Mouse (Mus musculus) midbrain, embryonic 15.5 days (tissue): ENCODE measurements around the gene Eln. TPM values are rescaled to one million over a fixed set of nuclear protein-coding genes. Genes with fewer than 3 reads are reported as not detected.
A peak's percentile ranks its signal among the peaks of the same experiment; 100 is the strongest.

Experiments used
- ATAC-seq: fragments of 200-750 bp; cut with Nextera tagmentation; replicated peaks from 2 replicates; pipeline ENCODE4 v1.8.0; 2017; ENCODE audit warnings: moderate TSS enrichment
- H3K27ac ChIP-seq: fragments of 300-500 bp; sonication (generic); 2 replicates; pipeline ENCODE4 v1.5.1; 2015; ENCODE audit warnings: mild to moderate bottlenecking, inconsistent platforms
- H3K27me3 ChIP-seq: fragments of 300-500 bp; sonication (generic); replicated peaks from 2 replicates; pipeline ENCODE4 v1.6.1; 2015; ENCODE audit warnings: inconsistent platforms
- H3K36me3 ChIP-seq: fragments of 300-500 bp; sonication (generic); replicated peaks from 2 replicates; pipeline ENCODE4 v1.6.1; 2015; ENCODE audit warnings: inconsistent platforms
- H3K4me1 ChIP-seq: fragments of 300-500 bp; sonication (generic); 2 replicates; pipeline ENCODE4 v1.6.1; 2015; ENCODE audit warnings: inconsistent platforms
- H3K4me2 ChIP-seq: fragments of 300-500 bp; sonication (generic); 2 replicates; pipeline ENCODE4 v1.6.1; 2015; ENCODE audit warnings: inconsistent platforms, mild to moderate bottlenecking, moderate library complexity
- H3K4me3 ChIP-seq: fragments of 300-500 bp; sonication (generic); 2 replicates; pipeline ENCODE4 v1.5.1; 2015; ENCODE audit warnings: mild to moderate bottlenecking, inconsistent platforms
- H3K9ac ChIP-seq: fragments of 300-500 bp; sonication (generic); 2 replicates; pipeline ENCODE4 v1.6.1; 2015; ENCODE audit warnings: mild to moderate bottlenecking, inconsistent platforms
- H3K9me3 ChIP-seq: fragments of 300-500 bp; sonication (generic); 2 replicates; pipeline ENCODE4 v1.6.1; 2016; ENCODE audit warnings: inconsistent platforms
- WGBS: fragments of 180-500 bp; shearing (Covaris S2); methylation state at CpG from one replicate; pipeline ENCODE4 v1.1.7; 2015; ENCODE audit warnings: mixed read lengths; 5-methylcytosine and 5-hydroxymethylcytosine counted together
- polyA plus RNA-seq: library from polyadenylated mRNA; unstranded; fragments of >200 nt; fragmentation: Nextera tagmentation; extraction: Ambion mirVana; gene quantifications from 2 replicates; pipeline ENCODE4 v1.2.1, GENCODE M21; 2015

The Eln gene
- polyA plus RNA-seq, 1 experiment from 2014 or later, result 8.7 TPM

DNA sequence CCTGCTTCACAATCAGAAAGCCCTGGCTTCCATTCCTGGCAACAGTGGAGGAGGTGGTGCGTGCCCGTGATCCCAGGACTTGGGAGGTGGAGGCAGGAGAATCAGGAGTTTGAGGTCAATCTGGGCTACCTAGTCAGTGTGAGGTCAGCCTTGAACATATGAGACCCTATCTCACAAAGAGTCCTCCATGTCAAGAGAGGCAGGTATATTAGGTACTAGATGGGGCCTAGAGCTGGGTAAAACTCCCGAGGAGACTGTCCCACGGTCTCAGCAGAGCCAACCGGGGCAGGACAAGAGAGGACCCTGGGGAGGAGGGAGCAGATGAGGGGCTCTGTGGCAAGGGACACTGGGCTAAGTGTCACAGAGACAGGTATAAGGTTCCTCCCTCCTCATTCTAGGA lies 69.6 kb downstream of the Eln start:
- WGBS, result 89% methylated on average over 5 of the region's 5 CpGs
- Histone ChIP-seq H3K4me3 (no peak overlapping the region), H3K27ac (peak overlapping the region; percentile 77; the same call in 1 of the 2 replicates), H3K27me3 (no peaks in the 10 kb centered on the region), H3K4me1 (peaks cover 24% of the 10 kb centered on the region), H3K4me2 (no peak overlapping the region), H3K36me3 (no peaks in the 10 kb centered on the region; the same call in 1 of the 2 replicates), H3K9me3 (no peaks in the 10 kb centered on the region), H3K9ac (no peak overlapping the region)
- no peak for ATAC-seq

DNA sequence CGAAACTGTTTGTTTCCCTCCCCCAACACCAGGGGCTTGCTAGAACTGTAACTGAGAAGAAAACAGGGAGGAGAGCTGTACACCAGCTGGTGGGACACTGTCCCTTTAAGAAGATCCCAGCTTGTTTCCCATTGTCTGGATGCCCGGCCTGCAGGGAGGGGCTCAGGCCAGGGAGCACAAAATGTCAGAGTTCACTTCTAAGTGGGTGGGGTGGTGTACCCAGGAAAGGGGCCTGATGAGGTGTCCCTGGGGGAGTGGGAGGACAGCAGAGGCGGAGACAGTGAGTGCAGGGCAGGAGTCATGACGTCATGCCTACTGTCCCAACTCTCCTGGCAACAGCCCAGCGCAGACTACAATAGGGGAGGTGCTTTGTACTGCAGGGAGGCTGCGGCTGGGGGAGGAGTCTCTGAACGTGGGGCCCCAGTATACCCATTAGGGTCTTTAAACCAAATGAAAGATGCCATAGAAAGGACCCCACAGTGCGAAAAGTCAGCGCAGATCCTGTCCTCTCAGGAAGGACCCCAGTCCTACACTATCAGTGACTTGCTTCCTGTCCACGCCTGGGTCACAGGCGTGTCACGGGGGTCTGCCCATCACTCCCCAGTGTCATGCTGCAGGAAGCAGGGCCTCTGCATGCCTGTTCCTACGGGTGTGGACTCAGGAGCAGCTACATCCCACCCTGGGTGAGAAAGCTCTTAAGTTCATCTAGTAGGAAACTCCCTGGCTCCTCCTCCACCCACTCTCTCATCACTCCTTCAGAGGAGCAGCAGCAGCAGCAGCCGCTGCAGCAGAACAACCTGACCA lies 71.0 kb downstream of the Eln start:
- WGBS, result 2% methylated on average over 14 of the region's 14 CpGs
- Histone ChIP-seq H3K27me3 (no peaks in the 10 kb centered on the region), H3K9me3 (no peaks in the 10 kb centered on the region), H3K4me3 (peak overlapping the region; percentile 26), H3K4me1 (peaks cover 24% of the 10 kb centered on the region), H3K36me3 (no peaks in the 10 kb centered on the region; the same call in 1 of the 2 replicates), H3K4me2 (peak overlapping the region; percentile 57), H3K9ac (peak overlapping the region; percentile 33), H3K27ac (peak overlapping the region; percentile 77)
- peak; percentile 81 for ATAC-seq

DNA sequence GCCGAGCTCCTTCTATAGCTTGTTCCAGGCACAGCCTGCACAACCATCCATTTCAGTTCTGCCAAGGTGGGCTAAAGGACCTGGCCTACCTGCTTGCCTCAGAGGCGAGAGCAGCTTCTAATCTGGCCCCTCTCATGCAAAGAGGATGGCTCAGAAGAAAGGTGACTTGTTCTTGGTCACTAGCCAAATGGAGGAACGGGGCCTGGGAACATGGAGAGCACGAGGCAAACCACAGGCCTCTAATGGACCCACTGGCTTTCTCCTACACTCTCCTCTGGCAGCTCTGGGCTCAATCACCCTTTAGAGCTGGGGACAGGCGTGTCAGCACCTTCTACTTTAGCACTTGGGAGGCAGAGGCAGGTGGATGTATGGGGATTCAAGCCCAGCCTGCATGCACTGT lies 72.1 kb downstream of the Eln start:
- peaks cover 21% of the 10 kb centered on the region for H3K4me1 ChIP-seq
- H3K27me3 ChIP-seq, result no peaks in the 10 kb centered on the region
- H3K4me2 ChIP-seq, result no peak overlapping the region
- ATAC-seq, result no peak
- H3K9me3 ChIP-seq, result no peaks in the 10 kb centered on the region
- H3K9ac ChIP-seq, result 0 out of 2 replicates have a peak overlapping the region, but pooled peaks have one; percentile 33
- H3K36me3 ChIP-seq, result peaks cover 2% of the 10 kb centered on the region; the same call in 1 of the 2 replicates
- WGBS, result 69% methylated on average over 5 of the region's 5 CpGs
- H3K27ac ChIP-seq, result peak overlapping the region; percentile 77
- no peak overlapping the region for H3K4me3 ChIP-seq

DNA sequence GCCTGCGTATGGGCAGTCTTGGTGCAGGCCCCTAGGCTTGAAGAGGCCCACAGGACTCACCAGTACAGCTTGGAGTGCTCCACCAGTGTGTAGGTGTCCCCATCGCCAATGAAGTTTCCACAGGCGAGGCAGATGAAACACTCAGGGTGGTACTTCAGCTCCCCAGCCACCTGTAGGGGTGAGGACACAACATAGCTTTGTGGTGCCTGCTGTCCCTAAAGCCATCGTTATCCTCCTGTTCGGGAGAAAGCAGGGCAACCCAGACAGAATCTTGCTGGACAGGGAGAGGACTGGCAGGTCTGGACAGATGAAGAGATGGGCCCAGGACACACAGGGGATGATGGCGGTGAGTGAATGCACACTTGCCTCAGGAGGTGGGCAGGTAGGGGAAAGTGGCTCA lies 74.5 kb downstream of the Eln start:
- no peak for ATAC-seq
- no peak overlapping the region for H3K4me3 ChIP-seq
- 93% methylated on average over 6 of the region's 6 CpGs for WGBS
- H3K27ac ChIP-seq, result no peak overlapping the region
- no peaks in the 10 kb centered on the region for H3K9me3 ChIP-seq
- no peak overlapping the region for H3K9ac ChIP-seq
- H3K4me1 ChIP-seq, result peaks cover 21% of the 10 kb centered on the region
- H3K27me3 ChIP-seq, result no peaks in the 10 kb centered on the region
- H3K4me2 ChIP-seq, result no peak overlapping the region
- H3K36me3 ChIP-seq, result peaks cover 10% of the 10 kb centered on the region; the same call in 1 of the 2 replicates

DNA sequence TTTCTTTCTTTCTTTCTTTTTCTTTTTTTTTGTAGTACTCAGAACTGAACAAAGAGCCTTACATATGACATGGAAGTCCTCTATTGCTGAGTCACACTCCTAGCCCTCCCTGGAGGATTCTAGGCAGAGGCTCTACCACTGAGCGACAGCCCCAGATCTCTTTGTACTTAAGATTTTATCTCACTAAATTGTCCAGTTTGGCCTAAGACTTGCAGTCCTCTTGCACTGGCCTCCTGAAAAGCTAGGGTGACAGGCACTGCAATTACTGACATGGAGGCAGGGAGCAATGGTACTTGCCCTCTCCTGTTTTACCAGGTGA lies 75.0 kb downstream of the Eln start:
- no peaks in the 10 kb centered on the region for H3K27me3 ChIP-seq
- peak overlapping the region; percentile 72 for H3K27ac ChIP-seq
- no peak overlapping the region for H3K4me2 ChIP-seq
- 50% methylated on average over 1 of the region's 1 CpGs for WGBS
- H3K9ac ChIP-seq, result no peak overlapping the region
- no peak for ATAC-seq
- H3K4me1 ChIP-seq, result peaks cover 20% of the 10 kb centered on the region
- H3K9me3 ChIP-seq, result no peaks in the 10 kb centered on the region
- no peak overlapping the region for H3K4me3 ChIP-seq
- H3K36me3 ChIP-seq, result peaks cover 11% of the 10 kb centered on the region; the same call in 1 of the 2 replicates

DNA sequence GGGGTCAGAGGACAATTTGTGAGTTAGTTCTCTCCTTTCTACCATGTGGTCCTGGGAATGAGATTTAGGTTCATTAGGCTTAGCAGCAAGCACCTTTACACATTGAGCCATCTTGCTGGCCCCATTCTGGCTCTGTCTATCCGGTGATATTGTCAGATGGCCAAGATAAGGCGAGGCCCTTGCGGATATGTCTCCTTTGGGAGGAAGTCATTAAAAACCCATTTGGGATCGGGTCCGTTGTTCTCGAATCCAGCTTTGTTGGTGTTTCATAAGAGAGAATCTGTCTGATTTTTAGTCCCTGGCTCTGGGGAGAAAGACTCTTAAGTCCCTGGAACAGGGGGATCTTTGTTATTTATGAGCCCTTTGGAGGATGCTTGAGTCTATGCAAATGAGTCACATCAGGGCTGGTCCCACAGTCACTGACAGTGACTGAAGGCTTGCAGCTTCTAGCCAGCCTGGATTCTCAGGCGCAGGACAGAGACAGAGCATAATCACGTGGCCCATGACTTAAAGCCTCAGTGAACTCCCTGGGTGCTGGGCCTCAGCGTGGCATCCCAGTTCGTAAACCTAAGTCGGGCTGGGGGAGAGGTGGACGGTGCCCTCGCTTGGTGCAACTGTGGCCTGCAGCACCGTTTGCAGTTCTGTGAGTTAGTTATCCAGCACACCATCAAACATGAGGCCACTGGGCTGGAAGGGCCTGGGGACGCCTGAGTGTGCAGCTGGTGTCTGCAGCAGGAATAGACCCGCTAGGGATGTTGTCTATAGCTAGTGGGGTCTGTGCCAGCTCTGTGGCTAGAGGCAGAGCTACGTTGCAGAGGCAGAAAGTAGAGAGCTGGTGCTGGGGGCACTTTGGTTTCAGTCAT lies 75.6 kb downstream of the Eln start:
- Histone ChIP-seq H3K27me3 (no peaks in the 10 kb centered on the region), H3K4me1 (peaks cover 14% of the 10 kb centered on the region), H3K4me3 (no peak overlapping the region), H3K9ac (no peak overlapping the region), H3K36me3 (peaks cover 11% of the 10 kb centered on the region; the same call in 1 of the 2 replicates), H3K27ac (peak overlapping the region; percentile 72), H3K9me3 (no peaks in the 10 kb centered on the region), H3K4me2 (no peak overlapping the region)
- no peak for ATAC-seq
- WGBS, result 46% methylated on average over 17 of the region's 17 CpGs

DNA sequence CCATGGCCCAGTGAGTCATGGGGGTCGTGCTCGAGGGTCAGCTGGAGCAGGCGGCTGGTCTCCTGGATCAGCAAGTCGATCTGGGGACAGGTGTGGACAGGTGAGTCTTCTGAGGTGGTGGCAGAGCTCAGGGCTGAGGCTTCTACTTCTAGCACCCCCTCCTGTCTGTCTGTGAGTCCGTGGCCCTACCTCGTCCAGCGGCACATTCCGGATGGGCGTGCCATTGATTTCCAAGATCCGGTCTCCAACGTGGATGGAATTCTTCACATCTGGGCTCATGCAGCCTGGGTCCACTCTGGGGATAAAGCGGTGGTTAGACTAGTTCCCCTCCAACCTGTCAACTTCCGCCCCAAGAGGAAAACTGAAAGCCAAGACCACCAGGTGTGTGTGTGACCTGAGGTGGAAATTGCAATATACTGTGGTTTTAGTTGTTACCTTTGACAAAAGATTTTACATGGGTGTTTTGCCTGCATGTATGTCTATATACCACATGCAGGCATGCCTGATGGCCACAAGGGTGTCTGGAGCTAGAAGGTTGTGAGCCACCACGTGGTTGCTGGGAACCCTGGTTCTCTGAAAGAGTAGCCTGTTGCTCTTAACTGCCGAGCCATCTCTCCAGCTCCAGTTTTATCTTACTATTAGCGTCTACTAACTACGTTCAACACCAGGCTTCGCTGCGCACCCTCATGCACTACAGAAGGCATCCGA lies 78.0 kb downstream of the Eln start:
- Histone ChIP-seq H3K27me3 (no peaks in the 10 kb centered on the region), H3K4me3 (no peak overlapping the region), H3K27ac (no peak overlapping the region), H3K4me1 (no peaks in the 10 kb centered on the region), H3K9me3 (no peaks in the 10 kb centered on the region), H3K4me2 (no peak overlapping the region), H3K9ac (no peak overlapping the region), H3K36me3 (peaks cover 31% of the 10 kb centered on the region; the same call in 1 of the 2 replicates)
- 80% methylated on average over 20 of the region's 20 CpGs for WGBS
- no peak for ATAC-seq

DNA sequence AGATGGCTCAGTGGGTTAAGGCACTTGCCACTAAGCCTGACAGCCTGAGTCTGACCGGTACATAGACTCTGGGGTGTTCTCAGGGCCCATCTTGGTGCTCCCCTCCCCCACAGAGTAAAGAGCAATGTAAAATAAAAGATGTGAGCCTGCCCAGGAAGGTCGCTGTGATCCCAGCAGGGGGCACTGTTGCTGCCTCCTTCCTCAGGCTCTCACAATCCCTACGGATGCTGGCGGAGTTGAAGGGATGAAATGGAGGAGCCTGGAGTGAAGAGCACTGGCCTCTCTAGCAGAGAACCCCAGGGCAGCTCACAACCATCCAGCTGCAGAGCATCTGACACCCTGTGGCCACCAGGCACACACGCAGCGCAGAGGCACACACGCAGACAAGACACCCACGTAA lies 78.6 kb downstream of the Eln start:
- 25% methylated on average over 8 of the region's 8 CpGs for WGBS

DNA sequence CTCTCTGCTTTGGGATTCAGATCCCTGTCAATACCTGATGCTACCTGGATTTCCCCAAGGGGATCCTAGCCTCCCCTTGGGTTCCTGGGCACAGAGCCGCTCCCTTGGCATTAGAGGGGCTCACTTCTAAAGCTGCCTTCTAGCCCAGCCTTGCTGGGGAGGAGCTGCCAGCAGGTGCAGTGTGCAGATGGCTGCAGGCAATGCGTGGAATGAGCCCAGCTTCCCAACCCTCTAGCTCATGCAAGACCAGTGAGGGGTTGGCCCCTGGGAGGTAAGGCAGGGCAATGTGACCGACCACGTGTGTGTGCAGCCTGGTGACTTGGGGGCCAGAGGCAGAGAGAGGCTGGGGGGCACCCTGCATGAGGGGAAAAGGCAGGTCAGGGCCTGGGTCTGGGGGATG lies 90.4 kb downstream of the Eln start:
- H3K9ac ChIP-seq, result no peak overlapping the region
- no peak overlapping the region for H3K27ac ChIP-seq
- no peak overlapping the region for H3K4me2 ChIP-seq
- H3K36me3 ChIP-seq, result peaks cover 12% of the 10 kb centered on the region
- no peak overlapping the region for H3K4me3 ChIP-seq
- ATAC-seq, result no peak
- 69% methylated on average over 4 of the region's 4 CpGs for WGBS
- H3K4me1 ChIP-seq, result no peaks in the 10 kb centered on the region
- H3K27me3 ChIP-seq, result no peaks in the 10 kb centered on the region
- no peaks in the 10 kb centered on the region for H3K9me3 ChIP-seq

More for the DNA sequence above, 78.6 kb downstream of the Eln start:
- Histone ChIP-seq H3K9ac (no peak overlapping the region), H3K4me1 (no peaks in the 10 kb centered on the region), H3K27ac (no peak overlapping the region), H3K27me3 (no peaks in the 10 kb centered on the region), H3K4me3 (no peak overlapping the region), H3K36me3 (peaks cover 37% of the 10 kb centered on the region; the same call in 1 of the 2 replicates), H3K4me2 (no peak overlapping the region), H3K9me3 (no peaks in the 10 kb centered on the region)
- no peak for ATAC-seq

Other genes starting within 250 kb of the Eln start
- gene Clip2, start 194.9 kb downstream of the Eln start, polyA plus RNA-seq, result 16.1 and 16.9 TPM in 2 replicates
- 0.64 and 0.98 TPM in 2 replicates for gene Syna, start 187.2 kb downstream of the Eln start, polyA plus RNA-seq
- 191 and 194 TPM in 2 replicates for gene Rfc2, start 166.0 kb downstream of the Eln start, polyA plus RNA-seq
- gene Lat2, start 132.3 kb downstream of the Eln start, polyA plus RNA-seq, result 3.0 and 3.5 TPM in 2 replicates
- gene Eif4h, start 107.8 kb downstream of the Eln start, polyA plus RNA-seq, result 343 and 356 TPM in 2 replicates
- 21.6 and 25.1 TPM in 2 replicates for gene Limk1, start 58.7 kb downstream of the Eln start, polyA plus RNA-seq
- not detected in 2 replicates for gene Tmem270, start 159.4 kb upstream of the Eln start, polyA plus RNA-seq
- 0.32 TPM in 1 of 2 replicates, not detected in the other for gene Cldn13, start 168.2 kb upstream of the Eln start, polyA plus RNA-seq
- 7.2 and 8.4 TPM in 2 replicates for gene Mettl27, start 185.0 kb upstream of the Eln start, polyA plus RNA-seq
- not detected in 2 replicates for gene Cldn4, start 199.6 kb upstream of the Eln start, polyA plus RNA-seq
- 2.1 and 3.0 TPM in 2 replicates for gene Cldn3, start 238.9 kb upstream of the Eln start, polyA plus RNA-seq